In the genomic region with DNA sequence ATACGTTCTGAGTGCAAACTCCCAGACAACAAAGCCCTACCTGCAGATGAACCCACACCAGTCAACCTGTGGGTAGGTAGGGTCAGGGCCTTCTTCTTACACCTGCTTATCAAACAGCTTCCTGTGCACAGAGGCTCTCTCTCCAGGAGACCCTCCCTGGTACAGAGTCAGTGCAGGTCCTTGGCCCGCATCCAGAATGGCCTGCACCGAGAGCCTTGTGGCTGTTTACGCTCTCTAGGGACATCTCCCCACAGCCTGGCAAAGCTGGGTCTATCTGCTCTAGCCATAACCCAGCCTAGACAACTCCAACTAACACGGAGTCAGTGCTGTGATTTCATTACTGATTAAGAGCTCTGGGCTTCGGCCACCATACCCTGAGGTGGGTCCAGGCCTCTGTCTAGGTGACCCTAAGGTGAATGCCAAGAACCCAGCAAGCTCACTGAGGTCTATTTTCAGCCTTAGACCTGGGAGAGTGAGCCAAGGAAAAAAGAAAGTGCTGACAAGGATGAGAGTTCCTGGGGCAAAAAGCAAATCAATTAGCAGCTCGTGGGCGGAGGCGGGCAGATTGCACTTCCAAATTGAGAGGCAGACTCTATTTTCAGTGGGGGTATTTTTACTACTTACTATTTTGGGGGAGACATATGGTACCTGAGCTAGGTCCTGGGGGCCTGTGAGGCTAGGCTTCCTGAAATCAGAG, we compare ENCODE assay signal across 14 mouse cellular contexts.
DNase-seq lines count a peak whose midpoint lies in the region; ATAC-seq and TF ChIP-seq lines count a peak whose summit lies in the region.
"Had no signal": no experiment of that assay in that cellular context is flagged by ENCODE, and none has a peak within 500 bp of the region (broad histone marks: within the 10 kb centered on the region; RNA-seq: fewer than 3 reads in every experiment).

No protein-coding gene starts in this region.

- intact Hi-C loops in heart, adult 2 months (cut with DNase I) = no loop called here

- H3K36me3 ChIP-seq in kidney, embryonic 14.5 days (ENCODE audit: control insufficient read depth, insufficient read depth, low read length) = no peaks in the 10 kb centered on the region
- no peaks in the 10 kb centered on the region for H3K36me3 ChIP-seq in CH12.LX (replicated peaks in 1 of 2; ENCODE audit: control insufficient read depth in 1 of 2, insufficient read depth in 1 of 2, low read length in 1 of 2)
- no peaks in the 10 kb centered on the region for H3K36me3 ChIP-seq in heart, adult 2 months (ENCODE audit: control insufficient read depth, insufficient read depth, low read length)
- H3K36me3 ChIP-seq: forebrain, embryonic 12.5 days; midbrain, embryonic 12.5 days; neural tube, embryonic 12.5 days had no signal

- H3K27me3 ChIP-seq in kidney, embryonic 14.5 days (ENCODE audit: control insufficient read depth, insufficient read depth, low read length) = no peaks in the 10 kb centered on the region
- H3K27me3 ChIP-seq in CH12.LX (replicated peaks) = no peaks in the 10 kb centered on the region
- no peaks in the 10 kb centered on the region for H3K27me3 ChIP-seq in heart, adult 2 months (ENCODE audit: control insufficient read depth, insufficient read depth, low read length)
- H3K27me3 ChIP-seq: forebrain, embryonic 12.5 days; midbrain, embryonic 12.5 days; neural tube, embryonic 12.5 days had no signal

- no peak for TF ChIP-seq EP300 in CH12.LX (IDR thresholded peaks at IDR 0.05; ENCODE audit: low read length)
- TF ChIP-seq EP300 in heart, adult 2 months (IDR thresholded peaks at IDR 0.05; ENCODE audit: insufficient read depth, low read depth, low read length) = 0 out of 2 replicates have a peak, but pooled peaks have one; percentile 42

- TF ChIP-seq CTCF in CH12.LX (conservative IDR thresholded peaks at IDR 0.05 in 1 of 2, IDR thresholded peaks at IDR 0.05 in 1 of 2; ENCODE audit: low read depth in 2 of 2, low read length in 2 of 2) = no peak
- TF ChIP-seq CTCF in heart, adult 2 months (IDR thresholded peaks at IDR 0.05) = no peak

- in situ Hi-C loops in CH12.LX (cut with MboI; ENCODE audit: low pct_ligation_motif_present, low pct_unique_long_range_greater_than_20kb, low sequenced_read_pairs) = no loop called here

- H3K9ac ChIP-seq in kidney, embryonic 14.5 days (ENCODE audit: low read depth, low read length) = no peak overlapping the region
- H3K9ac ChIP-seq in CH12.LX (ENCODE audit: insufficient read depth, low read depth) = no peak overlapping the region
- no peak overlapping the region for H3K9ac ChIP-seq in heart, adult 2 months (ENCODE audit: low read depth, low read length)
- H3K9ac ChIP-seq: forebrain, embryonic 12.5 days; midbrain, embryonic 12.5 days; neural tube, embryonic 12.5 days had no signal

- DNase-seq in kidney, adult 18-20 months = peak; percentile 49
- DNase-seq in CH12.LX (ENCODE audit: extremely low read depth) = no peak
- peak in 1 of 2 experiments; percentile 42 for DNase-seq in heart, adult 2 months
- peak; percentile 74 for DNase-seq in kidney, adult 9 months
- no peak for DNase-seq in spleen, postnatal 4 days (ENCODE audit: low spot score in 2 of 2)
- no peak for DNase-seq in spleen, postnatal 14 days (ENCODE audit: low spot score in 2 of 2)
- DNase-seq: adrenal gland, postnatal 14 days; cerebellum, adult 11-12 months; gastrocnemius, postnatal 14 days; lung, postnatal 10 days had no signal

- dilution Hi-C loops in CH12.LX (cut with MboI; ENCODE audit: extremely low pct_ligation_motif_present, extremely low pct_unique_long_range_greater_than_20kb, low sequenced_read_pairs) = no loop called here

- no peak overlapping the region for H3K4me2 ChIP-seq in kidney, embryonic 14.5 days (replicated peaks; ENCODE audit: low read depth, low read length)
- H3K4me2 ChIP-seq in CH12.LX (ENCODE audit: insufficient read depth, low read depth, poor library complexity, severe bottlenecking) = no peak overlapping the region
- H3K4me2 ChIP-seq: forebrain, embryonic 12.5 days; midbrain, embryonic 12.5 days; neural tube, embryonic 12.5 days had no signal

- WGBS in kidney, embryonic 14.5 days = 86% methylated on average over 9 of the region's 9 CpGs
- 60% methylated on average over 9 of the region's 9 CpGs for WGBS in heart, adult 2 months

- ATAC-seq in kidney, embryonic 14.5 days (ENCODE audit: low FRiP score, low TSS enrichment) = no peak

- TF ChIP-seq POLR2A in CH12.LX (IDR thresholded peaks at IDR 0.05; ENCODE audit: low read depth, low read length) = no peak
- no peak for TF ChIP-seq POLR2A in heart, adult 2 months (IDR thresholded peaks at IDR 0.05; ENCODE audit: insufficient read depth, low read depth, low read length)

- TF ChIP-seq RAD21 in CH12.LX (IDR thresholded peaks at IDR 0.05; ENCODE audit: low read depth, low read length) = no peak

- H3K4me1 ChIP-seq in kidney, embryonic 14.5 days (ENCODE audit: control insufficient read depth, insufficient read depth, low read length) = no peaks in the 10 kb centered on the region
- peaks cover 19 to 31% of the 10 kb centered on the region in 2 experiments for H3K4me1 ChIP-seq in CH12.LX (ENCODE audit: control insufficient read depth in 1 of 2, insufficient read depth in 2 of 2)
- H3K4me1 ChIP-seq in heart, adult 2 months (ENCODE audit: control insufficient read depth, insufficient read depth, low read length) = peaks cover 9% of the 10 kb centered on the region; the same call in 1 of the 2 replicates

- H3K27ac ChIP-seq in kidney, embryonic 14.5 days (ENCODE audit: low read depth, low read length) = no peak overlapping the region
- H3K27ac ChIP-seq in CH12.LX (ENCODE audit: insufficient read depth, low read depth) = no peak overlapping the region
- peak overlapping the region; percentile 40 for H3K27ac ChIP-seq in heart, adult 2 months
- H3K27ac ChIP-seq: forebrain, embryonic 12.5 days; midbrain, embryonic 12.5 days; neural tube, embryonic 12.5 days had no signal

- H3K79me2 ChIP-seq in CH12.LX (replicated peaks; ENCODE audit: control insufficient read depth, extremely low read depth, insufficient read depth, poor library complexity, severe bottlenecking) = no peaks in the 10 kb centered on the region
- H3K79me2 ChIP-seq in heart, adult 2 months (replicated peaks; ENCODE audit: control insufficient read depth, insufficient read depth, low read length) = no peaks in the 10 kb centered on the region

- H3K9me3 ChIP-seq in kidney, embryonic 14.5 days (ENCODE audit: control insufficient read depth, low read length) = no peaks in the 10 kb centered on the region
- no peaks in the 10 kb centered on the region for H3K9me3 ChIP-seq in CH12.LX (replicated peaks; ENCODE audit: low read length)
- H3K9me3 ChIP-seq: forebrain, embryonic 12.5 days; midbrain, embryonic 12.5 days; neural tube, embryonic 12.5 days had no signal

- no peak overlapping the region for H3K4me3 ChIP-seq in kidney, embryonic 14.5 days (ENCODE audit: low read length)
- no peak overlapping the region for H3K4me3 ChIP-seq in CH12.LX (replicated peaks in 1 of 3; ENCODE audit: low read depth in 2 of 3, low read length in 2 of 3, poor library complexity in 1 of 3)
- no peak overlapping the region for H3K4me3 ChIP-seq in heart, adult 2 months
- H3K4me3 ChIP-seq: forebrain, embryonic 12.5 days; midbrain, embryonic 12.5 days; neural tube, embryonic 12.5 days had no signal

TF ChIP-seq in CH12.LX, 34 proteins besides CTCF, POLR2A, EP300 and RAD21:
- TF ChIP-seq NRF1 (IDR thresholded peaks at IDR 0.05; ENCODE audit: low read depth, low read length) = no peak
- peak; percentile 66; the same call in 1 of the 2 replicates for TF ChIP-seq MEF2A (IDR thresholded peaks at IDR 0.05; ENCODE audit: borderline replicate concordance, low read depth, low read length)
TF ChIP-seq in CH12.LX: peak in this region for 1.

Comparison
In these comparisons a context has a peak if more than half of its experiments do, and no peak if none do; other contexts are left out.
1. DNase-seq: peak in kidney, adult 18-20 months (single experiment) and kidney, adult 9 months (single experiment); none in CH12.LX (single experiment), spleen, postnatal 4 days (0 of 2) and spleen, postnatal 14 days (0 of 2).